Mouse (Mus musculus): Measurements from ENCODE around the gene Gper1. TPM values are rescaled to one million over a fixed set of nuclear protein-coding genes. Genes with fewer than 3 reads are reported as not detected.

Gene Gper1
- polyA plus RNA-seq, 1 experiment from 2014 or later = 7.2 TPM

DNA sequence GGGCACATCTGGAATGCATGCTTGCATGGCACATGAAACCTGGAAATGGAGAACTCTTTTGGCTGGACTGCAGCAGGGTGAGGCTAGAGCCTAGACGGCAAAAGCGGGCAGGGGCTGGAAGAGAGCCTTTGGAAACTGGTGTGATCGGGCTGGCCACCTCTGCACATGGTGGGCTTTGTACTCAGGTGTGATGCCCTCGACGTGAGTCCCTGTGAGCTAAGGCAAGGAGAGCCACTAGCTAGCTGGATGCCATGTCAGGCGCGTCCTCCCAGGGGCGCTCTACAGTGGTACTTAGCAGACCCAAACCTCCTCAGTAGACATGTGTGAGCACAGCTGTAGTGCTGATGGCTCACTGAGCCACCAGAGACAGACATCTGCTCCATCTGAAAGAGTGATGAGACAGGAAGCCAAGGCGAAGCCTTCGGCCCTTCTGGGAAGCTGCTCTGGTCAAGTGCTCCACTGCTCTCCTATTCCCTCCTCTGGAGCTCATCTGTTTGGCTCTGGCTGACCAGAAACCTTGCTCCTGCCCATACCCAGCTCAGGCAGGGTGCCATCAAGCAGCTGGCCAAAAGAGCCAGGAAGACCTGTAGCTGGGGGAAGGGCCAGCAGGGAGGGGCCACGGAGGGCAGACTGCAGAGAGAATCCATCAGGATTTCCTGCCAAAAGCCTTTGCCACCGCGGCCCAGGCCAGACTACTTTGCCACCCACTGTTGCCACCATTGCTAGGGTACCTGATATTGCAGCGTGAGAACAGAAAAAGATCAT is 15.6 kb upstream of the Gper1 start:
- Histone ChIP-seq H3K27ac (ENCODE audit: low read length) (peak overlapping the region; percentile 33; the same call in 1 of the 2 replicates), H3K4me1 (ENCODE audit: insufficient read depth, low read depth, low read length) (no peaks in the 10 kb centered on the region), H3K9ac (replicated peaks; ENCODE audit: low read depth) (no peak overlapping the region), H3K4me2 (replicated peaks; ENCODE audit: low read depth, low read length) (no peak overlapping the region), H3K4me3 (ENCODE audit: low read depth, low read length) (no peak overlapping the region), H3K36me3 (ENCODE audit: insufficient read depth, low read length) (no peaks in the 10 kb centered on the region), H3K9me3 (ENCODE audit: low read length) (no peaks in the 10 kb centered on the region), H3K27me3 (replicated peaks; ENCODE audit: insufficient read depth, low read length) (no peaks in the 10 kb centered on the region)
- ATAC-seq (no peak), DNase-seq (ENCODE audit: low spot score) (no peak)
- 80% methylated on average over 12 of the region's 14 CpGs for WGBS
- TF ChIP-seq EP300 (IDR thresholded peaks at IDR 0.05) = no peak
- 0 out of 2 replicates have a peak, but pooled peaks have one; percentile 6 for TF ChIP-seq CTCF (IDR thresholded peaks at IDR 0.05)

DNA sequence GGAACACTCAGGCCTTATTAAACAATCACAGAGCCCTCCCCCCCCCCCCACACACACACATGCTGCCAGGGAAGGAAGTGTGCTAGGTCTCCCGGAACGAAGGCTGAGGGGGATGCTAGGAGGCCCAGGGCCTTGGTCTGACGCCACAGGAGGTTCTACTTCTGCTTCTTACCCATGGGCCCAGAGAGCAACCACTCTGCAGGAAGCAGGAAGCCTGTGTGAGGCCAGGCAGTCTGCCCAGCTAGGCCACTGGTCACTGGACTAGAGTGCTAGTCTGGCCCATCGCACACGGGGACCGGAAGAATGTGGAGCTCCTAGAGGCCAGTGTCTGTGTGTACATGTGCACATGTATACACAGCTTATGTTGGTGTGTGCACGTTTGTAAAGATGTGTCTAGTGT is 14.4 kb upstream of the Gper1 start:
- H3K9me3 ChIP-seq (ENCODE audit: low read length) = no peaks in the 10 kb centered on the region
- peak overlapping the region; percentile 33; the same call in 1 of the 2 replicates for H3K27ac ChIP-seq (ENCODE audit: low read length)
- H3K36me3 ChIP-seq (ENCODE audit: insufficient read depth, low read length) = no peaks in the 10 kb centered on the region
- WGBS = 65% methylated on average over 7 of the region's 7 CpGs
- 0 out of 2 replicates have a peak overlapping the region, but pooled peaks have one; percentile 5 for H3K4me2 ChIP-seq (replicated peaks; ENCODE audit: low read depth, low read length)
- H3K9ac ChIP-seq (replicated peaks; ENCODE audit: low read depth) = no peak overlapping the region
- H3K4me3 ChIP-seq (ENCODE audit: low read depth, low read length) = no peak overlapping the region
- TF ChIP-seq CTCF (IDR thresholded peaks at IDR 0.05) (no peak; the same call in 1 of the 2 replicates), EP300 (IDR thresholded peaks at IDR 0.05) (no peak)
- no peaks in the 10 kb centered on the region for H3K27me3 ChIP-seq (replicated peaks; ENCODE audit: insufficient read depth, low read length)
- DNase-seq (ENCODE audit: low spot score) (peak; percentile 64), ATAC-seq (peak; percentile 16; the same call in 1 of the 2 replicates)
- H3K4me1 ChIP-seq (ENCODE audit: insufficient read depth, low read depth, low read length) = no peaks in the 10 kb centered on the region

DNA sequence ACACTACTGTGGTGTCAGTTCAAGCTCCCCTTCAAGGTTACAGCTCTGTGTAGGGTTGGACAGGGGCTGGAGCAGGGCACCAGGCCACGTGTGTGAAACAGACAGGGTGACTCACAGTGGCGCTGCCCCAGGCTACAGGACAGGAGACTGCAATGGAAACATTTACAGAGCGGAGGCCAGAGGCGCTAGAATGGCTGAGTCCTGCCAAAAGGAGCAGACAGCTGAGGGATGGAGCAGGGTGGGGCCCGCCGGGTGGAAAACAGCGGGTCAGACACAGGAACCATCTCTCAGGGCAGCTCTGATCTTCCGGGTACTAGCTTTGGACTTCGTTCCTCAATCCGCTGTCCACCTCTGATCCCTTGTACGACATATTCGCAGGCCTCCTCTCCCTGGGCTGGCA is 13.5 kb upstream of the Gper1 start:
- Histone ChIP-seq H3K4me1 (ENCODE audit: insufficient read depth, low read depth, low read length) (no peaks in the 10 kb centered on the region), H3K4me3 (ENCODE audit: low read depth, low read length) (no peak overlapping the region), H3K9ac (replicated peaks; ENCODE audit: low read depth) (no peak overlapping the region), H3K4me2 (replicated peaks; ENCODE audit: low read depth, low read length) (no peak overlapping the region), H3K36me3 (ENCODE audit: insufficient read depth, low read length) (no peaks in the 10 kb centered on the region), H3K9me3 (ENCODE audit: low read length) (no peaks in the 10 kb centered on the region), H3K27ac (ENCODE audit: low read length) (no peak overlapping the region), H3K27me3 (replicated peaks; ENCODE audit: insufficient read depth, low read length) (no peaks in the 10 kb centered on the region)
- peak; percentile 90 for DNase-seq (ENCODE audit: low spot score)
- TF ChIP-seq EP300 (IDR thresholded peaks at IDR 0.05) = peak; percentile 46; the same call in 1 of the 2 replicates
- peak; percentile 34 for TF ChIP-seq CTCF (IDR thresholded peaks at IDR 0.05)
- peak; percentile 82 for ATAC-seq
- 53% methylated on average over 12 of the region's 12 CpGs for whole genome bisulfite sequencing

DNA sequence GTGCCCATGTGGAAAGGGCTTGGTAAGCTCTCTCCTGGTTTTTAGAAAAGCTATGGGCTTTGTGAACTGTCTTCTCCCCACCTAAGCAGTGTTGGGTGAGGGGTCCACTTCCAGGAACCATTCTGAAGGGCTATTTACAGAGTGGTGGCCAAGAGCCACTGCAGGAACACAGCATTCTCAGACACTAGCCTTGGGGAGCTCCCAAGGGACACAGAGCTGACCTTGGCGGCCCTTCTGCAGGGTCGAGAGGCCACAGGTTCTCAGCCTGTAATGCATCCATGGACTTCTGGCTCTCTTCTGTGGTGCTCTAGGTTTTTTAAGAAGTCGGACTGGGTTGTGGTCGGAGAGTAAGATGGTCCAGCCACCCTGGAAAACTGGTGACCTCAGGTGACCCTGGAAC is 12.9 kb upstream of the Gper1 start:
- no peak for DNase-seq (ENCODE audit: low spot score)
- Histone ChIP-seq H3K36me3 (ENCODE audit: insufficient read depth, low read length) (no peaks in the 10 kb centered on the region), H3K27me3 (replicated peaks; ENCODE audit: insufficient read depth, low read length) (no peaks in the 10 kb centered on the region), H3K9ac (replicated peaks; ENCODE audit: low read depth) (no peak overlapping the region), H3K4me1 (ENCODE audit: insufficient read depth, low read depth, low read length) (no peaks in the 10 kb centered on the region), H3K4me3 (ENCODE audit: low read depth, low read length) (no peak overlapping the region), H3K4me2 (replicated peaks; ENCODE audit: low read depth, low read length) (no peak overlapping the region), H3K9me3 (ENCODE audit: low read length) (no peaks in the 10 kb centered on the region), H3K27ac (ENCODE audit: low read length) (no peak overlapping the region)
- 86% methylated on average over 4 of the region's 4 CpGs for WGBS
- TF ChIP-seq CTCF (IDR thresholded peaks at IDR 0.05) = no peak
- TF ChIP-seq EP300 (IDR thresholded peaks at IDR 0.05) = no peak
- ATAC-seq = no peak

DNA sequence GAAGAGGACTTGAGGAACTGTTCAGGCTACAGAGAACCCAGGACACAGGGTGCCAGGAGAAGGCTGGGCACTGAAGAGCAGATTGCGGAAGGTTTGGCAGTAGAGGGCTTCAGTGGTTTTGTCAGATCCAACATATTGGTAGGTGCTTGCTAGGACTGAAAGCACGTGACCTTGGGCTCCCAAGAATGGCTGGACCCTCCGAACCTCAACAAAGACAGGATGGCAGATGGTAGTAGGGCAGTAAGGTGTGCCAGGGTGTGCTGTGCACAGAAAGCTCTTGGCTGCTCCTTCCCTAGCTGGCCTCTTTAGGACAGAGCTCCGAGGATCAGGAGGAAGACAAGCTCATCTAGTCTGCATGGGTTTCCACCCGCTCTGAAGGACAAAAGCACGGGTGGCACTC is 11.8 kb upstream of the Gper1 start:
- Histone ChIP-seq H3K4me3 (ENCODE audit: low read depth, low read length) (no peak overlapping the region), H3K9me3 (ENCODE audit: low read length) (no peaks in the 10 kb centered on the region), H3K27me3 (replicated peaks; ENCODE audit: insufficient read depth, low read length) (no peaks in the 10 kb centered on the region), H3K9ac (replicated peaks; ENCODE audit: low read depth) (no peak overlapping the region), H3K4me2 (replicated peaks; ENCODE audit: low read depth, low read length) (no peak overlapping the region), H3K27ac (ENCODE audit: low read length) (no peak overlapping the region), H3K4me1 (ENCODE audit: insufficient read depth, low read depth, low read length) (no peaks in the 10 kb centered on the region), H3K36me3 (ENCODE audit: insufficient read depth, low read length) (no peaks in the 10 kb centered on the region)
- ATAC-seq (no peak), DNase-seq (ENCODE audit: low spot score) (no peak)
- TF ChIP-seq EP300 (IDR thresholded peaks at IDR 0.05) (no peak), CTCF (IDR thresholded peaks at IDR 0.05) (no peak)
- 92% methylated on average over 6 of the region's 6 CpGs for WGBS

DNA sequence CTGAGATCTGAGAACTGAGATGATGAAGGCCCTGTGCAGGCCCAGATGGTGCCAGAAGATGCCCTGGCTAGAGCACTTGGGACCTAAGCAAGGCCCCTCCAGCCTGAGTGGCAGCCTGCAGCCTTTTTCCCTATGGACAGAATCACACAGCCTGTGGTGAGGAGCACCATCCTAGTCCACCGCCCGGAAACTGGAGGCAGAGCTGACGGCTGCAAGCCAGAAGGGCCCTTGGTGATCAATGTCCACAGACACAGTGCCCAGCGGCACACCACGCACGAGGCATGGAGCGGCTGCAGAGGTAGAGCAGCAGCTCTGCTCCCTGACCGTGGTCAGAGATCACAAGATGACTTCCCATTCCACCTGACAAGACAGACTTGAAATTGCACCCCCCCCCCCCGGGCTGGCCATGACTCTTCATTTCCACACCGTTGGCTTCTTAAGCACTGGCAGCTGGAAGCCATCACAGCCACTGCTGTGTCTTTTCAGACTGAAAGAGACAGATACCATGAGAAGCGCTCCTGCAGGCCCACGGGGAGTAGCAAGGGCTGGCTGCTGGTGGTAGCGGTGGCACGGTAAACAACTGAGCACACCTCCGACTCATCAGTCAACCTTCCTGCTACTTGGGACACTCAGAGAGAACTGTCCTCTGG is 11.2 kb upstream of the Gper1 start:
- H3K9ac ChIP-seq (replicated peaks; ENCODE audit: low read depth) = no peak overlapping the region
- no peaks in the 10 kb centered on the region for H3K36me3 ChIP-seq (ENCODE audit: insufficient read depth, low read length)
- no peaks in the 10 kb centered on the region for H3K9me3 ChIP-seq (ENCODE audit: low read length)
- no peak overlapping the region for H3K27ac ChIP-seq (ENCODE audit: low read length)
- no peaks in the 10 kb centered on the region for H3K4me1 ChIP-seq (ENCODE audit: insufficient read depth, low read depth, low read length)
- ATAC-seq (no peak), DNase-seq (ENCODE audit: low spot score) (peak; percentile 60)
- no peak overlapping the region for H3K4me3 ChIP-seq (ENCODE audit: low read depth, low read length)
- no peak overlapping the region for H3K4me2 ChIP-seq (replicated peaks; ENCODE audit: low read depth, low read length)
- WGBS = 60% methylated on average over 15 of the region's 15 CpGs
- no peaks in the 10 kb centered on the region for H3K27me3 ChIP-seq (replicated peaks; ENCODE audit: insufficient read depth, low read length)
- no peak for TF ChIP-seq EP300 (IDR thresholded peaks at IDR 0.05)
- no peak for TF ChIP-seq CTCF (IDR thresholded peaks at IDR 0.05)
